Mouse (Mus musculus) layer of hippocampus, postnatal 10 days (tissue): ENCODE data around the gene Mpdz. TPM values are rescaled to one million over a fixed set of nuclear protein-coding genes. Genes with fewer than 3 reads are reported as not detected.

Experiments used
- DNase-seq, 2 experiments: peaks; one replicate each; pipeline ENCODE4 v3.0.0; 2021; ENCODE audit warnings: low spot score in 2 of 2
- total RNA-seq, 2 experiments: library from RNA; stranded (reverse); gene quantifications; 2 replicates each; pipeline ENCODE4 v1.2.3; 2021

The Mpdz gene
- total RNA-seq, 2 experiments from 2014 or later = 40.9 to 45.2 TPM

DNA sequence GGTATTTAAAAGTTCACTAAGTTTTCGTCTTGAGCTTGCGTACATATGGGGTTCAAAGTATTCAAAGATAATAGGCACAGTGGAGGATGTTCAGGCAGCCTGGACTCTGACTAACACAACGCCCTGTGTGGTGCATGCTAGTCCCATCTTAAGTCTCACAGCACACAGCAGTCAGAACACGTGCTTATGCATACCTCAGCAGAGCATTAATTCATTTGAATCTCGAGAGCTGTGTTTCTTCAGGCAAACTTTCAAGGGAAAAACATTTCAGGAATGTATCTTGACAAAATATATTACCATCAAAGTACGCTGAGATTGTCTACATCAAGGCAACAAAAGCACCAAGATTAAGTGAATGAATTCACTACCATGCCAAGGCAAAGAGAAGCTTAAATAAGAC, 45.7 kb downstream of the Mpdz start:
- DNase-seq = no peak

DNA sequence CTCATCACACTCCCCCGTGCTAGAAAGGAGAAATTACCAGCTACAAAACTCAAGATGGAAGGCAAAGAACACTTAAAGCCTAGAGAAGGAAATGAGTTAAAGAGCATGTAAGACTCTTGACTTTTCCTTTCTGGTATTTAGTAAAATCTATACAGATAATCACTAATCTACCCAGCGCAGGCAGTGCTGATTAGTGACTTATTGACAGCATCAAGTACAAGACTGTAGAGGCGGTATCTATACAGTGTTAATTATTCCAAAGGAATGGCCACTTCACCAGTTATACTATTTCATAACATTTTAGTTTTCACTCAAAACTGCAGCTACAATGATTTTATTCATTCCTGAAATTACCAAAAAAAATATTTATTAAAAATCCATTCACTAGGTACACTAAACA, 49.7 kb downstream of the Mpdz start:
- no peak for DNase-seq

DNA sequence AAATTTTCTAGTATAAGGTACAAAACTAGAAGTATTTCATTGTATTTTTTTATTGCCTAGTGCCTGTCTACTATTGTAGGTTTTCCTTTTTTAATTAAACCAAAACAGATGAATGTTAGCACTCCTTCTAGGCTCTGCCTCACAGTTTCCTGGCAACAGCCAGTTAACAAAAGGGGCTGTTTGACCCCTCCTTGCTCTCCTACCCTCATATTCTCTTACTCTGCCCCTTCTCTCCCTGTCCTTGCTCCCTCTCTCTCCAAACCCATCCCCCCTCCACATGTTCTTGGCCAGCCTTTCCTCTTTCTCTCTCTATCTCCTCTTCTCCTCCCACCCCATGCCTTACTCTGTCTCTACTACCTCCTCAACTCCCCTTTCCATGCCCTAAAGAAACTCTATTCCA, 53.4 kb downstream of the Mpdz start:
- DNase-seq = no peak

DNA sequence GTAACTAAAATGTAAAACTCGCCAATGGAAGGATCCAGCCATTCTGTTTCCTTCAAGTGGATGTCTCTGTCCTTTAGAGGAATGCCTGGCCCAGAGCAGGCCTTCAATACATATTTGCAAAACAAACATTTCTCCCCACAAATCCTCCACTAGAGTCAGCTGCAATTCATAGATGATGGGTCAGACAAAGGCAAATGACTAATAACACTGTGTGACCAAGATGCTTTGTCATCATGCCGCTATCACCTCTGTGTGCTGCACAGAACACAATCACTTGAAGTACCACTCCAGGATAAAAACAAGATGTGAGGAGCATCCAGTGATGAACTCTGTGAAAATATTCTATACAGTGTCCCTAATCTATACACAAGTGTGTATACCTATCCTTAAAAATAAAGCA, 55.0 kb downstream of the Mpdz start:
- no peak for DNase-seq

DNA sequence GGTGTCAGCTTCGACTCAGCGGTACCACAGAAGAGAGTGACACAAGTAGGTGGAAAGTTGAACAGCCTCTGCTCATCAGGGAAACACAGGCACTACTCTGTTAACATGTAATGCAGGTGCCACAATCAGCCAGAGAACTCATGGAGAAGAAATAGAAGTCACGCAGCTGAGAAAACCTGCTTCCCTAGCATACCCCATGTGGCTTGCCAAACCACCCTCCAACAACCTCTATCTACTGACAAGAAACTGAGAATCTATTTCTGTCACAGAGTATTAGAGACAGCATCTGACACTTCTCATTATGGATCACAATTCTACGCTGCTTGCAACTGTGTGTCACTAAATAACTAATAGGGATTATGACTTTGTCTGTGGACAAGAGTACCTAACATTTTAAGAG, 70.3 kb downstream of the Mpdz start:
- DNase-seq = no peak

DNA sequence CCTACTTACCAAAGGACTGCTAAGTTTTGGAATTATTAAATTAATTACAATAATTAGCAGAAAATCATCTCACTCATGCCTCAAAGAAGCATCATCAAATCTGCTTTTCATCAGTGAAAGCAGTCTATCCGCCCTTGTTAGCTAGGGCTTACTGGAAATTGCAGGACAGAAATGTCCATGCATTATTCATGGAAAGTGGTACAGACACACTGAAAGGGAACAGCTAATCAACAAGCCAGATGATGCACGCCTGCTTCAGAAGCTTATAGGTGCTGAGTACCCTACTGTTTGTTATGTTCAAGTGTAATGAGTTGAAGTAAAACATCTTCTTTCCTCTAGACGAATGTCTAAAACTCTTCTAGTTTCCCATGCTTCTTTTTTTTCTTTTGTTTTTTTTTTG, 91.2 kb downstream of the Mpdz start:
- no peak for DNase-seq

DNA sequence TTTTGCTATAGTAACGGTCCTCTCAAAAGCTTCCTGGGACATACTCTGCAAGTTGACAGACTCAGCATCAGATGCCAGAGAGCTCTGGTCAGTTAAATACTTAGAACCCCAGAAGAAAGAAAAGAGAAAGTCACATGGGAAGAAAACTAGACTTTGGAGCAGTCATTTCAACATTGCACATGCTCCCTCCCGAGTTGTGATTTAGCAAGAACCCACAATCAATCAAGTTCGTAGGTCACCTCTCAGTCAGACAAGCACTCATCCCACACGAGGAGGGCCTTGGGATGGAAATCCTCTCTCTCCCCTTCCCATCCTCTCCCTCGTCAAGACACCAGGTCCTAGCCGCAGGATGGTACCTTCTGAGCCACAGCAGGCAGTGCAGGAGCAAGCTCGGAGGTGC, 94.0 kb downstream of the Mpdz start:
- DNase-seq = no peak

DNA sequence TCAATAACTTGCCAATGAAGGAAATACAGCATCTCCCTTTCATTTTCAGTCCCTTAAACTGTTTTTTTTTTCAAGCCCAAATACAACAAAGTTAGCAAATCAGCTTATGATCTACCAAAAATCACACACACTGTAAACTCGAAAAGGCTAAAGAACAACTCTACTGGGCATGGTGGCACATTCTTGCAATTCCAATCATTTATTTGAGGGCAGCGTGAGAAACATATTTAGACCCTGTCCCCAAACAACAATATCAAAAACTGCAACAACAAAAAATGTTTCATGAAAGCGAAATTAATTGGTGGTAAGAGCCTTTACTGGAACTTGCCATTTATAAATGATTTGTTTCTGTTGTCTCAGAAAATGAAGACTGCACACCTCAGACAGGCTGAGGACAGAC, 97.5 kb downstream of the Mpdz start:
- DNase-seq = no peak

DNA sequence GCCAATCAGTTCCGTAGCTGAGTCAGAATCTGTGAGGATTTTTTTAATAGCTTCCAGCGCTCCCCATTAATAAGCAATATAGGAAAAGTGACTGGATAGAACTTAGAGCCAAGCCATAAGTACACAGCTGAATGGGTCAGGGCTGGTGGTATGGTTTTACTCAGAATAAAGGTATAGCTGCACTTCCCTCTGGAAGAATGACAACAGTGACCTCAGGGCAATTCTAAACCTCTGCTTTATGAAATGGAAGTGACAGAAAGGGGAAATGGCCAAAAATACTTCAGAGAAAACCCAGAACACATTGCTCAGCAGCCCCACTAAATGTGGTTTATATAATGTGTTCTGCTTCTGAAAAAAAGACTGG, 109.0 kb downstream of the Mpdz start:
- no peak for DNase-seq

DNA sequence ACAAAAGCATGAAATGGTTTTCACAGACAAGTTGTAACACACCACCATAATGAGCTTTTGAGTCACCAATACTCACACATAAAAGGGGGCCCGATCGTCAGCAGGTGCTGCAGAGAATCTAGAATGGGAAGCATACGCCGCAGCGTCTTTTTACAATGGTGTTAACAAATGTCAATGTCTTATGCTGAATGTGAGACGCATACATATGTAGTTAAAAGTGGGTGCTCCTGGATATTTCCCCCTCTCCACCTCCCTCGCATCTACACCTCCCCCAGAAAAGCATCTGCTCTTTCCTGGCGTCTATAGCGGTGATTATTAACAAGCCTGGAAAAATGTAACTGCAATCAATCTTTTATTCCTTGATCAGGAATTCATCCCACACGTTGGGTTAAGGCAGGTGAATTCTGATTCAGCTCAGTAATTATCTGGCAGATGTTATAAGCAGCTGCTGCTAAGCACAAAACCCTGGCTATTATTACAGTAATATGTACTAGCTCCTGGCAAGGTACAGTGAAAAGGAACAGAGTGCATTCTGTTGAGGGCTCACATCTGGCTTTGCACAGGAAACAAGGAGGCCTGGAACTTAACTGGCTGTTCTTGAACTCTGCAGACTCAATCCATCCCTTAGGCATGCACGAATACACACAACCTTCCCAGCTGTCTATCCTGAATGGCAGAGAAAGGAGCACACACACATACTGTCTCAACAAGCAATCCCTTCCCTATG, 109.6 kb downstream of the Mpdz start:
- peak; percentile 36 to 48 for DNase-seq

DNA sequence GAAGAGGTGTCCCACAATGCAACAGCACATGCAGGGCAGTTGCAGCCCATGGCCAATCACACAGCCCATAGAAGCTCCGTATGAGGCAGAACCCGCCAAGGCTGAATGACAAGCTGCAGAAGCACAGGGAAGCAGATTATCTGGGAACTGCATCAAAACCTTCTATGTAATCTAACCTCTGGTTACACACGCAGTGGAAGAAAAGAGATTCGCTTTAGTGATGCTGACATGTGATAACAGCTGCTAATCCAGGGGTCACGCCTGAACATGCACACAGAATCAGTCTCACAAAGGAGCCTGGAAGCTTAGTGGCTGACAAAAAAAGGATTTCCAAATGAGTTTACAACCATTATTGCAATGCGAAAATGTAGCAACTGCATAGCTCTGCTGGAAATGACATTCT, 110.2 kb downstream of the Mpdz start:
- no peak for DNase-seq

DNA sequence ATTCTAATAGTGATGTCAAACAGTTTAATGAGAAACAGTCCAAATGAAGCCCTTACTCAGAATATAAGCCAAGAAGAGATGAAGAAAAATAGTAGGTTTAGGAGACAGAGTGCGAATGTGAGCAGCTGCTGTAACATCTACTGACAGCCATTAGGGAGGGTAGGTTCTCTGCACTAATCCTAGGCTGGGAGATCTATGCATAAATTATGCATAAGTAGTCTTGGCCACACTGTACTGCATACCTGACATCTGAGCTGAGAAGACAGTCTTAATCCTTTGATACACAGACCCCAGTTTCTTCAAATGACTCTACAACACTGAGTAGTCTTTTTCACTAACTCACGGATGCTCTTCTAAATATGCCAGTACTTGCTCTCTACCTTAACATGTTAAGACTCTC, 114.9 kb downstream of the Mpdz start:
- no peak for DNase-seq

DNA sequence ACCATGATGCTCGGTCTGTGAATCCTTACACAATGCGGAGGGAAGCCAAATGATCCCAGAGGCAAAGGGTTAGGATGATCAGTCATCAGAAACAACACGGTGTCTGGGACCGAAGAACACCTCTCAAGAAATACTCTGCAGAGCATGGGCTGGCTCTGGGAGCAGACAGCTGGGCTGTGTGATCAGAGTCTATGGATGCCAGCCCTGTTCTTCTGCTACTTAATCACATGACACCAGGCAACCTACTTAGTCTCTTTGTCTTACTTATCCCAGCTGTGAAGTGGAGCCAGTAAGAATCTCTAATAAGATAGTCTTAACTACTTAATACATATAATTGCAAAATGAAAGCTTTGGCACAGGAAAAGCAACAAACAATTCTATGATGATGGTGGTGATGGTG, 118.8 kb downstream of the Mpdz start:
- no peak for DNase-seq

DNA sequence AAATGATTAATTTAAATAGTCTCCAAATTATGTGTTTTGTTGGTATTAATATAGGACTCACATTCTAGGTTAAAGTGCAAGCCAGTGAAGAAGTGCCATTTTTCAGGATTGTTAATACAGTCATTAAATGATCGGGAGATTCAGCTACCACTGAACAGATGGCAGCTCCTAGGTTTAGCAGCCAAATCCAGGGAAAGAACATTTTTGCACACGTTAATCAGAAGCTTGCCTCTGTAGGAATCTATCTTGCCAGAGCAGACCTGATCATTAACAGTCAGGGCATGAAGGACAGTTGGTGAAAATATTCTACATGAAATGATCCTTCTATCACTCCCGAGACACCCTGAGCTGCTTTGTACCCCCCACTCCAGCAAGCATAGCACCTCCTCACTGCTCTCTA, 120.4 kb downstream of the Mpdz start:
- DNase-seq = no peak

DNA sequence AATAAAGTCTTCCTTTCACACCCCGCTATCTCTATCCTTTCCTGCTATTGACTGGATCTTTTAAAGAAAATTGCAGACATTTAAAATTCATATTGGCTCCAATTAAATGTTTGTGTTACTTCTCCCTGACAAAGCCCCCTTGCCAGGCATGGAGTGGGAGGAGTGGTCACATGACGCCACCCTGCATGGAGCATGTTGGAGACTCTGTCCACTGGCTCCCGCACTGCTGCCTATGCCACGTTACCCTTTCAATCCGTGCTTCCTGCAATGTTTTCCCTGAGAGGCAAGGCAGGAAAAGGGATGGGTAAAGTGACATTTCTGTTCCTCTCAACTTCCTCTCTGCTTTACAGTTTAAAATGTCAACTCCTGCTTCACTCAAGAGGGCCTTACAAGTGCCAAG, 128.0 kb downstream of the Mpdz start:
- DNase-seq = no peak

DNA sequence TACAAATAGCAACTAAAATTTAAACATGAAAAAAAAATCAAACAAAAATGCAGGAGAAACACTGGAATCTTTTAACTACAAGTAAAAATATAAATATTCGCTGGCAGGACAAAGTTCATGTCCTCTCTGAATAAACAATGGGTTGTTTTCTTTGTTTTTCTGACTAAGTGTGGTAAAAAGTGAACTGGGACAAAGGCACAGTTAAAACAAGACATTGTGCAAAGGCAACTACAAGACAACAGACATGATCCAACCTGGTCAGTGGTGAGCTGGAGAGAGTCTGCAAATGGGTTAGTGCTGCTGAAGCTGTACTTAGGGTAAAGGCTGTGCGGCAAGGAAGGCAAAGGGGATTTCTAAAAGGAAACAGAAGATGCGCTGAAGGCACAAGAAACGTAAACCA, 129.4 kb downstream of the Mpdz start:
- no peak for DNase-seq

DNA sequence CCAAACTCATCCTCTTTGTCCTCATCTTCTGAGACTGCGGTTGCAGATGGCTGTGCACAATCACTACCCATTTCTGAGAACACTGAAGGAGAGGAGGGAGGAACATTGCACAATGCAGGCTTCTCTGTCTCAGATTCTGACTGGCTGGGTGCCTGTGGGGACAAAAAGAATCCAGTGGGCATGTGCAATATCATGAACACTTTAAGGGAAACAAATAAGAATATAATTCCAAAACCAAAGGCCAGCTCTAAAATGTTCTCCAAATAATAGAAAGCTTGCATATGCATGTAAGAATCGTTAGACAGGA, 132.5 kb downstream of the Mpdz start:
- DNase-seq = no peak

DNA sequence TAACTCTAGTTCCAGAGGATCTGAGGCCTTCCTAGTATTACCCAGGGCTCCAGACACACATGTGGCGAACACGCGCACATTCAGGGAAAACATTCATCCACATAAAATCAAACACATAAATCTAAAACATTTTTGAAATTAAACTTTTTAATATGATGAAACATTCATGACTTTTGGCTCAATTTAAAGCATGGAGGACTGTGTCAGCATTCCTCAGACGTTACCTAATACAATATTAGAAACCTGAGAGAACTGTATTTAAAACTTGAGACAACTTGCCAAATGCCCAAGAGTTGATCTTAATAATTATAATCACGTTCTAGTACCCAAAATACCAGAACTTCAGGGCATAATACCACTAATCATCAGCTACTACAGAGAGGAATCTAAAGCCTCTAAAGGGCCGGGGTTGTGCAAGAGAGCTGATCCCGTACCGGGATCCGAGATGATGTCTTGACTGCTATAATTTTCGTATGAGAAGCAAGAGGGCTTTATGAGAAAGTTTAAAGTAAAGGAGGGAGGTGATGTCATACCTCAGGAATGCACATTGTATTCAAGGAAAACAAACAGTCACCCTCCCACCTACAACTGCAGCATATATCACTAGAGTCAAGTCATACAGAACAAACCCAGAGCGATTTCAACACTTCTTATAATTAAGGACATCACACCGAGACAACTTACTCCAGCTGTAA, 133.0 kb downstream of the Mpdz start:
- no peak for DNase-seq

DNA sequence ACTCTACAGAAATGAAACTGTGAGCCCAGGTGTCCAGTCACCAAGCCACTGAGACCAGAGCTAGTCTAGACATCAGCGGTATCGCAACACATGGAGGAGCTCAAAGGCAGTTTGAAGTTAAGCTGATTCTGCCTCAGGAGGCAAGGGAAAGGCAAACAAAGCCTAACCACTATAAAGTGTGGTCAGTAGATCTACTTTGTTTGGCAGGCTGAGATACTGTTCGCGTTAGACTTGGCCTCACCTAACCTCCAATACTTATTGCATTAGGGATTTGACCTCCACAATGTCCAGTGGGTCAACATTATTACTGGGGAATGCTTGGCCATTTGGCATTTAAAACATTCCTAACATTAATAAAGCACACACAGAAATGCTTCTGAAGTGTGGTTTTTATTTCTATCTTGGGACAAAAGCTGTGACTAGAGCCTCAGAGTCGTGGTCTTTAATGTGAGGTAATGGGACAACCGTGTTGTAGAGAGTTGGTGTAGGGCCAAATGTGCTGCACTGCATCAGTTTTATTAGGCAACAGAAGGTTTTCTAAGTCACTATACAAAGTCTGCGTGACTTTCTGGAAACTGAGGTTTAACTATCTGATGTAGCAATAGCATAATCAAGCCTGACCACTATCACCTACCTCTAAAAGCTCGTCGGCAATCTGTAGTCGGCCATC, 134.9 kb downstream of the Mpdz start:
- no peak for DNase-seq

DNA sequence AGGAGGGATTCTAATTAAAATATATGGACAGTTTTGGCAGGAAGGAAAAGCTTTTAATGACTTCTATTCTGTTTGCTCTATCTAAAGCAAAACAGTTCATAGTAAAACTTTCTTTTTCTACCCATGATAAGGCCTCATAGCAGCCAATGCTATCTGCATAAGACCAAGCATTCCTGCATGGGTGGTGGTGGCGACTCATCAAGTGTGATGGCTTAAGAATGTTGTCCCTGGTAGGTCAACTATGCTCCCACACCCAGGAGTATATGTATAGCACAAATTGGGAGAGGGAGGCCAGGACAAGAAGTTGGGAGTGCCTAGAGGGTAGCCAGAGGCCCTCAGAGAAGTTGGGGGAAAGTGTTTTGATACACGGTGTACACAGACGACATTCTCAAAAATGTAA, 140.6 kb downstream of the Mpdz start:
- no peak for DNase-seq

DNA sequence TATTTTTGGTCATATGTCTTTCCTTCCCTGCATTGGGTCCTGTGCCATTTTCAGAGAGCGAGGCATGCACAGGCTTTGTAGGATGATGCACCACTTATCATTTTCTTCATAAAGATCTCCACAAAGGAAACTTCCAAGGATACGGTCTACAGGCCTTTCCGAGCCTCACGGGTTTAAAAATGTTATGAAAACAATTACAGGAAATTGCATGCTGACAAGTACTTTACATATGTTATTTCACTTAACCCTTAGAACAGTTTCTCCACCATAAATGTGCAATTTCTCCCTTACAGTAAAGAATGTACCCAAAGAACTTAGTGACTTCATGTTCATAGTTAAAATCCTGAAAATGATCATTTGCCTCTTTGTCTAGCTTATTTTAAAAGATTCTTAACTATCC, 144.2 kb downstream of the Mpdz start:
- no peak for DNase-seq

DNA sequence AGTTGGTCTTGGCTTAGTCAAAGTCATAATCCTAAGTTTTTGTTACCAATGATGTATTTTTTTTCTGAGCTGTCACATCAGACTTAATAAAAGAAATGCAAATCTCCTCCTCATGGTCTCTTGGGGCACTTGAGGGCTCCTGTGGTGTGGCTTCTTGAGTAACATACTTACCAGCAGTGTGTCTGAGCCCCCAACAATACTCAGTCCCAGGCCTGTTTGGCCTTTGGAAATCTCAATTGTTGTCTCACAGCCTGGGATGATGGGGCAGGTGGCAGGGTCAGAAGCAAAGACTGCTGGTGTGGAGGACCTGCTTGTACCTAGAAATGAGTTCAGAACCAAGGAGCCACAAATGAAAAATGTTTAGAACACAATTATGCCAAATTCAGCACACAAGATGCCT, 149.3 kb downstream of the Mpdz start:
- DNase-seq = no peak

DNA sequence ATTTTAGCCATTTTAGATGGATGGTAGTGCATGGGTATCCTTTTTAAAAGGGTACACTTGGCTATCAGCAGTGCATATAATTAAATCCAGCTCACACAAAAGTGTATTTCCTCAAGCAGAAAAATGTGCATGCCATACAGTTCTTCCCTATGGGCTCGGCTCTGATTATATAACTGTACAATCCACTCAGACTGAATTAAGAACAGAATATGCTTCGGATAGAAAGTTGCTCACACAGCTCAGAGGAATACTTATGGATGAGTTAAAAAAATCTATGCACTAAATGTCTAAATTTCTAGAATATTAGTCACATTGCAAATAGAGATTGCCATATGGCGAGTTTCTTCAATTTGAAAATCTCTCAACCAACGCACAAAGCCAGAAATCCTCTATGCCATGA, 157.1 kb downstream of the Mpdz start:
- no peak for DNase-seq
